Mouse (Mus musculus): ENCODE measurements at regions not wholly inside any gene's neighbourhood (a gene's known extent, or its start where the extent isn't known, plus 50 kb on each side); places are given as distances from the start of the nearest gene placed in this dataset.

DNA sequence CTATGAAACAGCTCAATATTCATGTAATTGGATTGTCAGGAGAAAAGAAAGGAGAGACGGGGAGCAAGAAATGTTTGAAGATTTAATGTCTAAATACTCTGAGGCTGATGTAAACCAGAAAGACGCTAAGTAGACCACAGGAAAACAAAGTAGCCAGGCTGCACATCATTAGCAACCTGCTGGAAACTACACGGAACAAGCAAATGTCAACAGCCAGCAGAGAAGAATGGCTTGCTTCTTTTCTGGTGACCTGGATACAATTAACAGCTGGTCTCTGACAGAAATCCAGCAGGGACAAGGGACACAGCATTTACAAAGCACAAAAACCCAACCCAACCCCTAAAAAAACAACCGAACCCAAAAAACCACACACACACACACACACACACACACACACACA lies 413.6 kb downstream of the Glrx3 start:
- TF ChIP-seq EP300 (IDR thresholded peaks at IDR 0.05; ENCODE audit: low read depth in 1 of 2, low read length in 2 of 2): no peak
- no peak for TF ChIP-seq CTCF (IDR thresholded peaks at IDR 0.05 in 2 of 3, conservative IDR thresholded peaks at IDR 0.05 in 1 of 3; ENCODE audit: control insufficient read depth in 1 of 3, insufficient read depth in 1 of 3, low read depth in 2 of 3, low read length in 3 of 3, poor library complexity in 1 of 3, severe bottlenecking in 1 of 3)
- no peak for TF ChIP-seq TBP (IDR thresholded peaks at IDR 0.05; ENCODE audit: low read depth, low read length)
- no peak for TF ChIP-seq ELF1 (IDR thresholded peaks at IDR 0.05; ENCODE audit: low read depth, low read length)
- no peak for TF ChIP-seq HCFC1 (IDR thresholded peaks at IDR 0.05; ENCODE audit: low read depth, low read length)
- no peak for TF ChIP-seq POLR2A (IDR thresholded peaks at IDR 0.05; ENCODE audit: control insufficient read depth in 1 of 2, insufficient read depth in 1 of 2, low read depth in 1 of 2, low read length in 2 of 2, poor library complexity in 1 of 2)
- TF ChIP-seq RCOR1 (IDR thresholded peaks at IDR 0.05; ENCODE audit: low read depth, low read length): no peak
- TF ChIP-seq TAL1 (IDR thresholded peaks at IDR 0.05; ENCODE audit: low read length): no peak
- no peak for TF ChIP-seq E2F4 (IDR thresholded peaks at IDR 0.05; ENCODE audit: borderline replicate concordance, low read depth, low read length)
- no peak for TF ChIP-seq GATA1 (IDR thresholded peaks at IDR 0.05; ENCODE audit: low read depth, low read length)
- no peak for TF ChIP-seq ZKSCAN1 (IDR thresholded peaks at IDR 0.05; ENCODE audit: low read depth, low read length)
- no peak for TF ChIP-seq KAT2A (conservative IDR thresholded peaks at IDR 0.05; ENCODE audit: low read depth, low read length)
- TF ChIP-seq MAX (IDR thresholded peaks at IDR 0.05; ENCODE audit: low read length): no peak
- TF ChIP-seq CHD1 (IDR thresholded peaks at IDR 0.05; ENCODE audit: low read depth, low read length): no peak
